Mouse (Mus musculus) liver, embryonic 16.5 days (tissue): ENCODE measurements at regions not wholly inside any gene's neighbourhood (a gene's known extent, or its start where the extent isn't known, plus 50 kb on each side); places are given as distances from the start of the nearest gene placed in this dataset.
"Not testable (repeated sequence)": the region's sequence is repeated elsewhere in the genome, so short reads cannot be mapped to it uniquely, and the experiment has no call there.

Experiments used
- ATAC-seq: fragments of 200-750 bp; cut with Nextera tagmentation; 2 replicates; pipeline ENCODE4 v1.8.0; 2017; ENCODE audit warnings: low read depth, mild to moderate bottlenecking, moderate number of reproducible peaks, moderate library complexity
- H3K27ac ChIP-seq: fragments of 300-500 bp; sonication (generic); 2 replicates; pipeline ENCODE4 v1.5.1; 2014; ENCODE audit warnings: mild to moderate bottlenecking, low read length
- H3K27me3 ChIP-seq: fragments of 300-500 bp; sonication (generic); 2 replicates; pipeline ENCODE4 v1.6.1; 2014; ENCODE audit warnings: low read depth, low read length, mixed read lengths; ENCODE audit not compliant: control insufficient read depth, insufficient read depth
- H3K36me3 ChIP-seq: fragments of 300-500 bp; sonication (generic); 2 replicates; pipeline ENCODE4 v1.6.1; 2014; ENCODE audit warnings: mild to moderate bottlenecking; ENCODE audit not compliant: control insufficient read depth, insufficient read depth
- H3K4me1 ChIP-seq: fragments of 300-500 bp; sonication (generic); 2 replicates; pipeline ENCODE4 v1.6.1; 2014; ENCODE audit warnings: low read depth, low read length, mixed read lengths; ENCODE audit not compliant: control insufficient read depth
- H3K4me2 ChIP-seq: fragments of 300-500 bp; sonication (generic); 2 replicates; pipeline ENCODE4 v1.6.1; 2014; ENCODE audit warnings: low read depth, low read length, mixed read lengths
- H3K4me3 ChIP-seq: fragments of 300-500 bp; sonication (generic); 2 replicates; pipeline ENCODE4 v1.5.1; 2014; ENCODE audit warnings: low read depth, mild to moderate bottlenecking, low read length
- H3K9ac ChIP-seq: fragments of 300-500 bp; sonication (generic); 2 replicates; pipeline ENCODE4 v1.6.1; 2014; ENCODE audit warnings: low read depth, low read length
- H3K9me3 ChIP-seq: fragments of 300-500 bp; sonication (generic); replicated peaks from 2 replicates; pipeline ENCODE4 v1.6.1; 2016; ENCODE audit warnings: low read length; ENCODE audit not compliant: control insufficient read depth
- WGBS: fragments of 180-500 bp; shearing (Covaris S2); extraction: QIAGEN DNeasy Blood & Tissue Kit; methylation state at CpG from one replicate; pipeline ENCODE4 v1.1.7; 2014; ENCODE audit not compliant: insufficient replicate concordance; 5-methylcytosine and 5-hydroxymethylcytosine counted together

- Histone ChIP-seq H3K4me3 (no peak overlapping the region), H3K4me1 (no peaks in the 10 kb centered on the region), H3K9me3 (no peaks in the 10 kb centered on the region), H3K36me3 (no peaks in the 10 kb centered on the region), H3K27me3 (no peaks in the 10 kb centered on the region), H3K9ac (no peak overlapping the region), H3K27ac (no peak overlapping the region), H3K4me2 (no peak overlapping the region)
- WGBS: 34% methylated on average over 12 of the region's 12 CpGs
- ATAC-seq: peak; percentile 37; the same call in 1 of the 2 replicates
Observed at GRCm38 (mm10) chr7:122820587-122821535, 144.6 kb upstream of the Rbbp6 start.

DNA sequence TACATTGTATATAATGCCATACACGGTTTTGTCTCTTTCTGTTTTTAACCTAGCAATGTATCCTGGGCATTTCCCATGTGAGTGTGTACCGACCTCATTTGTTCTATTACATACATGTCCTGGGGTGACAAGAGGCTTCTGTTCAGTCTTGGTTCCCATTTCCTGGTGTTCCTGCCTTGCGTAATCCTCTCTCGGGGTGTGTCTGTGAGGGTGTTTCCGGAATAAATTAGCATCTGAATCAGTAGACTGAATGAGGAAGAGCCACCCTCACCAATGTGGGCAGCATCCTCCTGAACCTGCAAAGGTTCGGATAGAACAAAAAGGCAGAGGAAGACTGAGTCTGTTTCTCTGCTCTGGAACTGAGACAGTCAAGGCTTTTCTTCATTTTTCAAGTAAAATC, 142.1 kb upstream of the Rbbp6 start:
- Histone ChIP-seq H3K4me3 (no peak overlapping the region), H3K27ac (no peak overlapping the region), H3K36me3 (no peaks in the 10 kb centered on the region), H3K4me2 (no peak overlapping the region), H3K4me1 (no peaks in the 10 kb centered on the region), H3K9ac (no peak overlapping the region), H3K27me3 (no peaks in the 10 kb centered on the region), H3K9me3 (no peaks in the 10 kb centered on the region)
- 0 out of 2 replicates have a peak, but pooled peaks have one; percentile 19 for ATAC-seq
- WGBS: 34% methylated on average over 6 of the region's 6 CpGs

DNA sequence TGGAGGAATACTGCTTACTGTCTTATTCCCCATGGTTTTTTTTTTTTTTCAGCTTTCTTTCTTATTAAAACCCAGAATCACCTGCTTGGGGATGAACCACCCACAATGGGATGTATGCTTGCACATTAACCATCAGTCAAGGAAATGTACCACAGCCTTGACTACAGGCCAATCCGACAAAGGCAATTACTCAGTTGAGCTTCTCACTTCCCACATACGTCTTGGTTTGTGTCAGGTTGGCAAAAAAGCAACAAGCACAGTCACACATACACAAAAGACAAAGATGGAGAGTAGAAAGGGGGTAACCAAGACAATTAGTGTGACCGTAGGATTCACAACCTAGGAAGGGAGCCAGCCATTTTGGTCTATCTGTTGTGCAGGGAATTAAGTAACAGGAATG, 126.4 kb upstream of the Rbbp6 start:
- no peaks in the 10 kb centered on the region for H3K27me3 ChIP-seq
- ATAC-seq: no peak
- H3K4me2 ChIP-seq: no peak overlapping the region
- H3K27ac ChIP-seq: no peak overlapping the region
- no peaks in the 10 kb centered on the region for H3K4me1 ChIP-seq
- WGBS: 64% methylated on average over 3 of the region's 3 CpGs
- no peaks in the 10 kb centered on the region for H3K9me3 ChIP-seq
- H3K4me3 ChIP-seq: no peak overlapping the region
- H3K36me3 ChIP-seq: no peaks in the 10 kb centered on the region
- no peak overlapping the region for H3K9ac ChIP-seq

DNA sequence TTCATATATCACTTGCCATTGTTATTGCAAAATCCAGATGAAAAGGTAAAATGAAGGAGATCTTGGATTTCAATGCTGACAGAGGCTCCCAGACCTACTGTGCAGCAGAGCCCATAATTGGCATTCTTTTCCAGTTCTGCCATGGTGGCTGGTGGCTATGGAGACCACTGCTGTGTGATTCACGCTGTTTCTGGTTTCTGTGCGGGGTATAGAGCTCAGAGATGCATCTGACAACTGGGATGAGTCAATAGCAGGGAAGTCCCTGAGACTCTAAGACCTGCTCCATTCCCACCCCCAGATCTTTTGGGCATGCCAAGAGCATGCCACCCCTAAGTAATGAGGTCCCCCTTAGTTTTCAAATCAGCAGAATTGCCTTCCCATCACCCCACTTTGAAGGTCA, 120.7 kb upstream of the Rbbp6 start:
- no peak overlapping the region for H3K9ac ChIP-seq
- no peak overlapping the region for H3K4me3 ChIP-seq
- no peak overlapping the region for H3K4me2 ChIP-seq
- no peaks in the 10 kb centered on the region for H3K27me3 ChIP-seq
- no peak for ATAC-seq
- no peaks in the 10 kb centered on the region for H3K4me1 ChIP-seq
- H3K27ac ChIP-seq: no peak overlapping the region
- WGBS: 44% methylated on average over 2 of the region's 2 CpGs
- no peaks in the 10 kb centered on the region for H3K9me3 ChIP-seq
- no peaks in the 10 kb centered on the region for H3K36me3 ChIP-seq

- ATAC-seq: no peak
- Histone ChIP-seq H3K27ac (no peak overlapping the region), H3K9ac (no peak overlapping the region), H3K9me3 (no peaks in the 10 kb centered on the region), H3K4me1 (no peaks in the 10 kb centered on the region), H3K36me3 (no peaks in the 10 kb centered on the region), H3K27me3 (no peaks in the 10 kb centered on the region), H3K4me2 (no peak overlapping the region), H3K4me3 (no peak overlapping the region)
- WGBS: 53% methylated on average over 5 of the region's 5 CpGs
Observed at GRCm38 (mm10) chr7:122847376-122847775, 118.1 kb upstream of the Rbbp6 start.

- 22% methylated on average over 2 of the region's 2 CpGs for WGBS
- Histone ChIP-seq H3K9me3 (no peaks in the 10 kb centered on the region), H3K27me3 (no peaks in the 10 kb centered on the region), H3K27ac (no peak overlapping the region), H3K4me1 (no peaks in the 10 kb centered on the region), H3K9ac (no peak overlapping the region), H3K4me2 (no peak overlapping the region), H3K36me3 (no peaks in the 10 kb centered on the region), H3K4me3 (no peak overlapping the region)
- peak; percentile 11; the same call in 1 of the 2 replicates for ATAC-seq
Observed at GRCm38 (mm10) chr7:122873386-122873785, 92.1 kb upstream of the Rbbp6 start.

GRCm38 (mm10) chr7:122876286-122876685, 89.2 kb upstream of the Rbbp6 start:
- no peak overlapping the region for H3K9ac ChIP-seq
- H3K36me3 ChIP-seq: no peaks in the 10 kb centered on the region
- no peak overlapping the region for H3K27ac ChIP-seq
- WGBS: 67% methylated on average over 6 of the region's 6 CpGs
- H3K4me2 ChIP-seq: no peak overlapping the region
- H3K4me1 ChIP-seq: no peaks in the 10 kb centered on the region
- no peaks in the 10 kb centered on the region for H3K27me3 ChIP-seq
- no peak for ATAC-seq
- H3K4me3 ChIP-seq: no peak overlapping the region
- H3K9me3 ChIP-seq: no peaks in the 10 kb centered on the region; the same call in 1 of the 2 replicates

GRCm38 (mm10) chr7:122881890-122882500, 83.5 kb upstream of the Rbbp6 start:
- not testable (repeated sequence) for H3K4me1 ChIP-seq, H3K4me3 ChIP-seq, ATAC-seq, H3K9ac ChIP-seq, H3K27ac ChIP-seq, H3K9me3 ChIP-seq, H3K36me3 ChIP-seq, H3K27me3 ChIP-seq, H3K4me2 ChIP-seq
- WGBS: 88% methylated on average over 3 of the region's 3 CpGs

- Histone ChIP-seq H3K4me3 (no peak overlapping the region), H3K36me3 (no peaks in the 10 kb centered on the region), H3K27me3 (no peaks in the 10 kb centered on the region), H3K4me2 (no peak overlapping the region), H3K4me1 (no peaks in the 10 kb centered on the region), H3K9ac (no peak overlapping the region), H3K9me3 (peaks cover 4% of the 10 kb centered on the region), H3K27ac (no peak overlapping the region)
- no peak for ATAC-seq
- WGBS: 54% methylated on average over 3 of the region's 3 CpGs
Observed at GRCm38 (mm10) chr7:122886737-122887136, 78.7 kb upstream of the Rbbp6 start.
